Mouse (Mus musculus) thymus, postnatal 14 days (tissue): ENCODE results near the gene Fars2.

Experiments used
- DNase-seq: peaks from one replicate; pipeline ENCODE4 v3.0.0; 2021

Gene Fars2

GRCm38 (mm10) chr13:36750056-36750455 lies 632.8 kb downstream of the Fars2 start:
- no peak for DNase-seq

DNA sequence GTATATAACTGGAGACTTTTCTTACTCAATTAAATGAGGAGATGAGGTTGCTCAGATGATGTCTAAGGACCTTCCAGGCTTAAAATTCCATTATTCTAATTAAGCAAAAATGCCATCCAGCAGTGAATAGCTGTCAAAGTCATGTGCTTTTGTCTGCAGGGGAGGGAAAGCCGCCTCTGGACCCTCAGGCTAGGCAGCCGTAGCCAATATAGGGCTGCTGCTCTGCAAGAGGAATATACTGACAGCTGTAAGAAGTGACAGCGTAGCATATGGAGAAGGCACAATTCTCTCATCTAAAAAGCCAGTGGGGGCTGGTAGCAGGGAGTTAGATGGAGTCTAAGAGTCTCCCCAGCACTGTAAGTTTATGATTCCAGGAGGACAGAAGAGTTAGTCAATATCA lies 634.6 kb downstream of the Fars2 start:
- no peak for DNase-seq

DNA sequence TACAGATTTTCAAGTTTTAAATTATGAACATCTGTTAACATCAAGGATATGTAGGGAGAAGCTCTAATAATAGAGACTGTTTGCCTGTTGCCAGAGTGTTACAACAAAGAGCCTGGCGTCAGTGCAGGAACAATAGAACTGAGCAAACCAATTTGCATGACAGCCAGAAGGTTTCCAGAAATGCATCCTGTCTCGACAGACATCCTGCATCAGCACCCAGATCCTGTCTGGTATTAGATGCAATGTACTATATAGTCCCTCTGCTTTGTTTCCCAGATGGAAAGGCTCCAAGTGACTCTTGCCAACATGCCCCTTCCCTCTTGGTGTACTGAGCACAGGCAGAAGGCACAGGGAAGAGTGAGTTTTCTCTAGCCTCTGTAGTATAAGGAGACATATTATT lies 649.6 kb downstream of the Fars2 start:
- DNase-seq = no peak
